Mouse (Mus musculus) CH12.LX (cell line): ENCODE measurements at regions not wholly inside any gene's neighbourhood (a gene's known extent, or its start where the extent isn't known, plus 50 kb on each side); places are given as distances from the start of the nearest gene placed in this dataset.

Experiments
- DNase-seq: peaks from one replicate; pipeline ENCODE4 v3.0.0-alpha.2; 2013; ENCODE audit errors: extremely low read depth
- H3K27ac ChIP-seq: 2 replicates; pipeline ENCODE4 v1.5.1; 2012; ENCODE audit warnings: low read depth, mild to moderate bottlenecking, control low read depth, moderate library complexity; ENCODE audit not compliant: insufficient read depth
- H3K27me3 ChIP-seq: replicated peaks from 2 replicates; pipeline ENCODE3; 2012; ENCODE audit warnings: inconsistent platforms
- H3K36me3 ChIP-seq, 2 experiments: replicated peaks in 1 of 2; 2 replicates each; pipeline versions ENCODE3 to v1.6.1; 2012; ENCODE audit warnings: inconsistent platforms in 1 of 2, low read length in 1 of 2, mild to moderate bottlenecking in 1 of 2, mixed read lengths in 1 of 2, moderate library complexity in 1 of 2; ENCODE audit not compliant: control insufficient read depth in 1 of 2, insufficient read depth in 1 of 2
- H3K4me1 ChIP-seq, 2 experiments: 2 replicates each; pipeline ENCODE4 v1.6.1; 2012; ENCODE audit warnings: inconsistent platforms in 1 of 2, moderate library complexity in 1 of 2; ENCODE audit not compliant: insufficient read depth in 2 of 2, control insufficient read depth in 1 of 2
- H3K4me2 ChIP-seq: 2 replicates; pipeline ENCODE4 v1.6.1; 2012; ENCODE audit warnings: low read depth, mild to moderate bottlenecking, control low read depth; ENCODE audit not compliant: poor library complexity, insufficient read depth, severe bottlenecking
- H3K4me3 ChIP-seq, 3 experiments: fragments of 150-350 bp in 1 of 3; sonication (generic) in 1 of 3; replicated peaks in 1 of 3; 2 replicates each; pipeline versions ENCODE3 to v1.5.1; 2011 to 2012; ENCODE audit warnings: low read depth in 2 of 3, low read length in 2 of 3, mild to moderate bottlenecking in 2 of 3, moderate library complexity in 2 of 3, control low read depth in 1 of 3, improper control_type of control experiment in 1 of 3, inconsistent platforms in 1 of 3, mixed read lengths in 1 of 3; ENCODE audit not compliant: poor library complexity in 1 of 3
- H3K79me2 ChIP-seq: replicated peaks from 2 replicates; pipeline ENCODE4 v1.6.1; 2012; ENCODE audit warnings: mild to moderate bottlenecking, moderate library complexity; ENCODE audit not compliant: control insufficient read depth, poor library complexity, insufficient read depth, severe bottlenecking; ENCODE audit errors: extremely low read depth
- H3K9ac ChIP-seq: 2 replicates; pipeline ENCODE4 v1.6.1; 2012; ENCODE audit warnings: low read depth, mild to moderate bottlenecking, control low read depth, moderate library complexity; ENCODE audit not compliant: insufficient read depth
- H3K9me3 ChIP-seq: replicated peaks from 2 replicates; pipeline ENCODE3; 2012; ENCODE audit warnings: low read length, inconsistent platforms, mixed read lengths
- BHLHE40 ChIP-seq: IDR thresholded peaks from 2 replicates; pipeline ENCODE4 v1.6.1; 2011; ENCODE audit warnings: mild to moderate bottlenecking, low read depth, low read length, improper control_type of control experiment
- CHD1 ChIP-seq: IDR thresholded peaks from 2 replicates; pipeline ENCODE4 v1.6.1; 2012; ENCODE audit warnings: low read depth, low read length, improper control_type of control experiment, inconsistent platforms
- CTCF ChIP-seq, 2 experiments: IDR thresholded peaks in 1 of 2; conservative IDR thresholded peaks in 1 of 2; 2 replicates each; pipeline ENCODE4 v1.5.1; 2011 to 2012; ENCODE audit warnings: low read depth in 2 of 2, low read length in 2 of 2, improper control_type of control experiment in 1 of 2, inconsistent platforms in 1 of 2, mild to moderate bottlenecking in 1 of 2, moderate library complexity in 1 of 2
- E2F4 ChIP-seq: IDR thresholded peaks from 2 replicates; pipeline ENCODE4 v1.6.1; 2011; ENCODE audit warnings: low read depth, low read length, improper control_type of control experiment; ENCODE audit not compliant: insufficient replicate concordance
- ETS1 ChIP-seq: conservative IDR thresholded peaks from 2 replicates; pipeline ENCODE4 v1.6.1; 2012; ENCODE audit warnings: low read depth, mild to moderate bottlenecking, inconsistent platforms, low read length, improper control_type of control experiment, moderate library complexity
- GABPA ChIP-seq: IDR thresholded peaks from 2 replicates; pipeline ENCODE4 v1.6.1; 2012; ENCODE audit warnings: low read depth, low read length, improper control_type of control experiment, inconsistent platforms; ENCODE audit not compliant: insufficient replicate concordance
- HCFC1 ChIP-seq: IDR thresholded peaks from 2 replicates; pipeline ENCODE4 v1.6.1; 2012; ENCODE audit warnings: low read depth, mild to moderate bottlenecking, inconsistent platforms, low read length, improper control_type of control experiment
- MAFK ChIP-seq: IDR thresholded peaks from 2 replicates; pipeline ENCODE4 v1.6.1; 2011; ENCODE audit warnings: low read length, improper control_type of control experiment; ENCODE audit not compliant: insufficient replicate concordance
- MAX ChIP-seq: IDR thresholded peaks from 2 replicates; pipeline ENCODE4 v1.6.1; 2011; ENCODE audit warnings: low read length, improper control_type of control experiment
- MAZ ChIP-seq: IDR thresholded peaks from 2 replicates; pipeline ENCODE4 v1.6.1; 2012; ENCODE audit warnings: low read depth, mild to moderate bottlenecking, inconsistent platforms, low read length, improper control_type of control experiment, moderate library complexity
- MEF2A ChIP-seq: IDR thresholded peaks from 2 replicates; pipeline ENCODE4 v1.6.1; 2014; ENCODE audit warnings: low read depth, mild to moderate bottlenecking, inconsistent platforms, low read length, improper control_type of control experiment, borderline replicate concordance
- PAX5 ChIP-seq: IDR thresholded peaks from 2 replicates; pipeline ENCODE4 v1.6.1; 2012; ENCODE audit warnings: low read length, inconsistent platforms, mixed read lengths
- POLR2A ChIP-seq: IDR thresholded peaks from 2 replicates; pipeline ENCODE4 v1.6.1; 2011; ENCODE audit warnings: low read depth, mild to moderate bottlenecking, improper control_type of control experiment, low read length
- RAD21 ChIP-seq: IDR thresholded peaks from 2 replicates; pipeline ENCODE4 v1.6.1; 2011; ENCODE audit warnings: low read depth, mild to moderate bottlenecking, low read length, improper control_type of control experiment, moderate library complexity
- RCOR1 ChIP-seq: conservative IDR thresholded peaks from 2 replicates; pipeline ENCODE4 v1.6.1; 2012; ENCODE audit warnings: low read depth, mild to moderate bottlenecking, inconsistent platforms, low read length, improper control_type of control experiment
- SIN3A ChIP-seq: IDR thresholded peaks from 2 replicates; pipeline ENCODE4 v1.6.1; 2012; ENCODE audit warnings: low read length, improper control_type of control experiment, inconsistent platforms
- SMC3 ChIP-seq: IDR thresholded peaks from 2 replicates; pipeline ENCODE4 v1.6.1; 2011; ENCODE audit warnings: low read depth, low read length, improper control_type of control experiment
- TBP ChIP-seq: conservative IDR thresholded peaks from 2 replicates; pipeline ENCODE4 v1.6.1; 2011; ENCODE audit warnings: low read depth, low read length, improper control_type of control experiment
- TCF12 ChIP-seq: IDR thresholded peaks from 2 replicates; pipeline ENCODE4 v1.6.1; 2014; ENCODE audit warnings: low read depth, mild to moderate bottlenecking, inconsistent platforms, low read length, improper control_type of control experiment
- USF2 ChIP-seq: conservative IDR thresholded peaks from 2 replicates; pipeline ENCODE4 v1.6.1; 2011; ENCODE audit warnings: low read depth, low read length, improper control_type of control experiment
- ZC3H11A ChIP-seq: IDR thresholded peaks from 2 replicates; pipeline ENCODE4 v1.6.1; 2012; ENCODE audit warnings: low read depth, mild to moderate bottlenecking, inconsistent platforms, low read length, improper control_type of control experiment
- ZNF384 ChIP-seq: IDR thresholded peaks from 2 replicates; pipeline ENCODE4 v1.6.1; 2012; ENCODE audit warnings: low read depth, low read length, improper control_type of control experiment, inconsistent platforms
- dilution Hi-C: fragments of 300-500 bp; cut with MboI; formaldehyde crosslinking; loops from 2 replicates; pipeline ENCODE4 v1.14.3; 2020; ENCODE audit warnings: low sequenced_read_pairs; ENCODE audit not compliant: extremely low pct_unique_long_range_greater_than_20kb, extremely low pct_ligation_motif_present
- in situ Hi-C: fragments of 300-500 bp; cut with MboI; formaldehyde crosslinking; loops from 3 replicates; pipeline ENCODE4 v1.14.3; 2019; ENCODE audit warnings: low sequenced_read_pairs, low pct_ligation_motif_present, low pct_unique_long_range_greater_than_20kb, mixed read lengths

GRCm38 (mm10) chr9:34382208-34382607 lies 103.5 kb upstream of the Kirrel3 start:
- no peak overlapping the region for H3K9ac ChIP-seq
- H3K27ac ChIP-seq, result no peak overlapping the region
- H3K79me2 ChIP-seq, result no peaks in the 10 kb centered on the region
- no peaks in the 10 kb centered on the region for H3K9me3 ChIP-seq
- no peaks in the 10 kb centered on the region for H3K4me1 ChIP-seq
- no peaks in the 10 kb centered on the region for H3K36me3 ChIP-seq
- no peak overlapping the region for H3K4me2 ChIP-seq
- no peak for DNase-seq
- in situ Hi-C loops, result no loop called here
- H3K27me3 ChIP-seq, result peaks cover 9% of the 10 kb centered on the region
- no peak overlapping the region for H3K4me3 ChIP-seq
- no peak for TF ChIP-seq SIN3A
- no peak for TF ChIP-seq HCFC1
- TF ChIP-seq MAX, result no peak
- TF ChIP-seq RAD21, result no peak
- TF ChIP-seq GABPA, result no peak
- TF ChIP-seq E2F4, result no peak
- no peak for TF ChIP-seq RCOR1
- no peak for TF ChIP-seq TCF12
- TF ChIP-seq, all 38 proteins: peak for 0
- dilution Hi-C loops, result no loop called here

- H3K9ac ChIP-seq, result no peak overlapping the region
- dilution Hi-C loops, result no loop called here
- H3K27me3 ChIP-seq, result peaks cover 16% of the 10 kb centered on the region
- no peak for DNase-seq
- no peaks in the 10 kb centered on the region for H3K79me2 ChIP-seq
- no peaks in the 10 kb centered on the region for H3K4me1 ChIP-seq
- no peak overlapping the region for H3K4me2 ChIP-seq
- no peak overlapping the region for H3K27ac ChIP-seq
- in situ Hi-C loops, result no loop called here
- H3K36me3 ChIP-seq, result no peaks in the 10 kb centered on the region
- no peak overlapping the region for H3K4me3 ChIP-seq
- TF ChIP-seq CTCF (conservative IDR thresholded peaks at IDR 0.05 in 1 of 2, IDR thresholded peaks at IDR 0.05 in 1 of 2; ENCODE audit: low read depth in 2 of 2, low read length in 2 of 2), result no peak
- TF ChIP-seq MAZ, result no peak
- TF ChIP-seq ZNF384, result no peak
- TF ChIP-seq USF2, result no peak
- H3K9me3 ChIP-seq, result no peaks in the 10 kb centered on the region
Observed at GRCm38 (mm10) chr9:34386071-34386470, 99.6 kb upstream of the Kirrel3 start.

DNA sequence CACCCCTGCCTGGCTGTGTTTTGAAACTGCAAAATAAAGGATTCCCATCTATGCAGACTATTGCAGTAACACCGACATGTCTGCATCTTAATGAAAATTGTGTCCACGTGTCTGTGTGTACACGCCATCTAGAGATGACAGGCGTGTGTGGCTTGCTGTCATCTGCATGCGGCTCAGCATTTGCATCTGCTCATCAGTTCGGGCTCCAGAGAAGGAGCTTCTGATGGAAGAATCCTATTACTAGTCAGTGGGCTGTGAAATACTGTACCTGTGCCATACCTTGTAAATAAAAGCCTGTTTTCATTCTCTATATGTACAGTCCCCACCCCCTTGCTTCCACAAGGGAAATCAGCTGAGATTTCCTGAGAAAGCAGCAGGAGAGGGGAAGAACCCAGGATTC lies 92.7 kb upstream of the Kirrel3 start:
- H3K4me3 ChIP-seq, result no peak overlapping the region
- dilution Hi-C loops, result no loop called here
- no peaks in the 10 kb centered on the region for H3K9me3 ChIP-seq
- H3K27ac ChIP-seq, result no peak overlapping the region
- no peak overlapping the region for H3K4me2 ChIP-seq
- H3K36me3 ChIP-seq, result no peaks in the 10 kb centered on the region
- H3K4me1 ChIP-seq, result no peaks in the 10 kb centered on the region
- in situ Hi-C loops, result no loop called here
- no peak for TF ChIP-seq CTCF (conservative IDR thresholded peaks at IDR 0.05 in 1 of 2, IDR thresholded peaks at IDR 0.05 in 1 of 2; ENCODE audit: low read depth in 2 of 2, low read length in 2 of 2)
- TF ChIP-seq BHLHE40, result no peak
- TF ChIP-seq POLR2A, result no peak
- TF ChIP-seq TBP, result no peak
- TF ChIP-seq HCFC1, result no peak
- TF ChIP-seq MEF2A, result no peak
- no peak for TF ChIP-seq SMC3
- TF ChIP-seq MAFK, result no peak
- TF ChIP-seq ZNF384, result no peak
- TF ChIP-seq ZC3H11A, result no peak
- no peak for TF ChIP-seq RAD21
- TF ChIP-seq PAX5, result no peak
- TF ChIP-seq CHD1, result no peak
- no peak for TF ChIP-seq ETS1
- H3K9ac ChIP-seq, result no peak overlapping the region
- H3K27me3 ChIP-seq, result peaks cover 6% of the 10 kb centered on the region
- DNase-seq, result no peak
- no peaks in the 10 kb centered on the region for H3K79me2 ChIP-seq
